9 mouse cellular contexts compared by ENCODE assay signal in genomic region chrX:136976424-136977084, GRCm38 (mm10). TPM values are rescaled to one million over a fixed set of nuclear protein-coding genes. Genes with fewer than 3 reads are reported as not detected.
DNase-seq lines count a peak whose midpoint lies in the region; ATAC-seq and TF ChIP-seq lines count a peak whose summit lies in the region.
"Had no signal": no experiment of that assay in that cellular context is flagged by ENCODE, and none has a peak within 500 bp of the region (broad histone marks: within the 10 kb centered on the region; RNA-seq: fewer than 3 reads in every experiment).

TSS of gene Tmsb15l (minus strand) at chrX:136976869.
TSS of gene Tmsb15b1 (minus strand) at chrX:136976874.

- H3K79me2 ChIP-seq in liver, adult 2 months (ENCODE audit: control insufficient read depth, insufficient read depth, low read length) = no peaks in the 10 kb centered on the region

- peak; percentile 24 for DNase-seq in ovary, adult 18-20 months (ENCODE audit: low spot score)
- no peak for DNase-seq in ovary, postnatal 14 days (ENCODE audit: low spot score)
- peak; percentile 19 to 22 for DNase-seq in cerebellum, postnatal 4 days (ENCODE audit: low spot score in 2 of 2)
- DNase-seq in gastrocnemius, postnatal 14 days = peak; percentile 7
- peak; percentile 35 for DNase-seq in kidney, adult 18-20 months
- DNase-seq in liver, adult 2 months (ENCODE audit: extremely low read depth, low read depth, low spot score) = peak; percentile 74

- 9% methylated on average over 15 of the region's 15 CpGs for WGBS in liver, adult 2 months
- 24% methylated on average over 14 of the region's 15 CpGs for WGBS in midbrain, embryonic 16.5 days
- 26% methylated on average over 15 of the region's 15 CpGs for WGBS in stomach, embryonic 15.5 days

- no peaks in the 10 kb centered on the region; the same call in 1 of the 2 replicates for H3K4me1 ChIP-seq in liver, adult 2 months (ENCODE audit: control insufficient read depth, insufficient read depth, low read length)
- H3K4me1 ChIP-seq in midbrain, embryonic 16.5 days (ENCODE audit: control insufficient read depth, insufficient read depth, low read length) = no peaks in the 10 kb centered on the region
- H3K4me1 ChIP-seq in stomach, embryonic 15.5 days = no peaks in the 10 kb centered on the region

- no peaks in the 10 kb centered on the region for H3K36me3 ChIP-seq in liver, adult 2 months (ENCODE audit: control insufficient read depth, insufficient read depth, low read length)
- H3K36me3 ChIP-seq in midbrain, embryonic 16.5 days (ENCODE audit: control insufficient read depth, insufficient read depth, low read length) = no peaks in the 10 kb centered on the region
- H3K36me3 ChIP-seq in stomach, embryonic 15.5 days = no peaks in the 10 kb centered on the region

- peak; percentile 100 for ATAC-seq in midbrain, embryonic 16.5 days
- ATAC-seq in stomach, embryonic 15.5 days (ENCODE audit: insufficient read depth, low FRiP score, low read depth) = peak; percentile 100

- intact Hi-C loops in gastrocnemius, postnatal 14 days (cut with DNase I; ENCODE audit: low total_unique reads) = no loop called here

- no peaks in the 10 kb centered on the region for H3K27me3 ChIP-seq in liver, adult 2 months (ENCODE audit: control insufficient read depth, insufficient read depth, low read length)
- no peaks in the 10 kb centered on the region for H3K27me3 ChIP-seq in midbrain, embryonic 16.5 days (ENCODE audit: control insufficient read depth, insufficient read depth, low read depth, low read length)
- no peaks in the 10 kb centered on the region for H3K27me3 ChIP-seq in stomach, embryonic 15.5 days (replicated peaks)

- no peak for TF ChIP-seq CTCF in liver, adult 2 months (IDR thresholded peaks at IDR 0.05; ENCODE audit: low read depth, low read length)

- no peak within 1 kb of the TSS for H3K27ac ChIP-seq in liver, adult 2 months (replicated peaks; ENCODE audit: insufficient read depth, low read depth, low read length)
- peak within 1 kb of the TSS; percentile 22; the same call in 1 of the 2 replicates for H3K27ac ChIP-seq in midbrain, embryonic 16.5 days (ENCODE audit: low read length)
- no peak within 1 kb of the TSS for H3K27ac ChIP-seq in stomach, embryonic 15.5 days

- no peak within 1 kb of the TSS for H3K9ac ChIP-seq in liver, adult 2 months (ENCODE audit: low read depth, low read length)
- peak within 1 kb of the TSS; percentile 62 for H3K9ac ChIP-seq in midbrain, embryonic 16.5 days (ENCODE audit: low read depth, low read length)
- peak within 1 kb of the TSS; percentile 34 for H3K9ac ChIP-seq in stomach, embryonic 15.5 days

- no peak for TF ChIP-seq POLR2A in liver, adult 2 months (IDR thresholded peaks at IDR 0.05; ENCODE audit: extremely low read depth, insufficient read depth, low read length)

- H3K4me3 ChIP-seq in liver, adult 2 months (ENCODE audit: insufficient read depth, low read depth, low read length) = peak within 1 kb of the TSS; percentile 1; the same call in 1 of the 2 replicates
- peak within 1 kb of the TSS; percentile 46 for H3K4me3 ChIP-seq in midbrain, embryonic 16.5 days (ENCODE audit: low read depth, low read length)
- H3K4me3 ChIP-seq in stomach, embryonic 15.5 days (replicated peaks) = peak within 1 kb of the TSS; percentile 45

- peak within 1 kb of the TSS; percentile 65 for H3K4me2 ChIP-seq in midbrain, embryonic 16.5 days (ENCODE audit: low read length)
- peak within 1 kb of the TSS; percentile 54 for H3K4me2 ChIP-seq in stomach, embryonic 15.5 days

- H3K9me3 ChIP-seq in midbrain, embryonic 16.5 days (replicated peaks; ENCODE audit: control insufficient read depth, low read length, poor library complexity, severe bottlenecking) = no peaks in the 10 kb centered on the region
- H3K9me3 ChIP-seq in stomach, embryonic 15.5 days = no peaks in the 10 kb centered on the region

RNA-seq across cellular contexts. Expression of gene Tmsb15l, which starts in this region (rescaled TPM):
- total RNA-seq in gastrocnemius, postnatal 14 days (2021) = under 1 TPM in 1 of 2 experiments, not detected in 1; 0.94 TPM
- total RNA-seq in liver, adult 2 months (2014; rRNA removed) = 1.3 and 2.2 TPM in 2 replicates
- 0.12 and 0.21 TPM in 2 replicates for polyA plus RNA-seq in liver, adult 2 months (2012; rRNA removed)
- 6.3 and 7.0 TPM in 2 replicates for polyA plus RNA-seq in midbrain, embryonic 16.5 days (2015; fragmentation: Nextera tagmentation; extraction: Ambion mirVana)
- polyA plus RNA-seq in stomach, embryonic 15.5 days (2015; fragmentation: Nextera tagmentation; extraction: Ambion mirVana) = 5.5 and 5.7 TPM in 2 replicates
- total RNA-seq: MEL had no signal

RNA-seq across cellular contexts. Expression of gene Tmsb15b1, which starts in this region (rescaled TPM):
- total RNA-seq in gastrocnemius, postnatal 14 days (2021) = 1 to 10 TPM; 1.8 to 4.9 TPM
- total RNA-seq in liver, adult 2 months (2014; rRNA removed) = 1.5 and 1.9 TPM in 2 replicates
- polyA plus RNA-seq in liver, adult 2 months (2012; rRNA removed) = 0.43 and 0.68 TPM in 2 replicates
- polyA plus RNA-seq in midbrain, embryonic 16.5 days (2015; fragmentation: Nextera tagmentation; extraction: Ambion mirVana) = 28.5 and 30.3 TPM in 2 replicates
- 24.8 and 26.4 TPM in 2 replicates for polyA plus RNA-seq in stomach, embryonic 15.5 days (2015; fragmentation: Nextera tagmentation; extraction: Ambion mirVana)
- total RNA-seq: MEL had no signal

Comparison
In these comparisons a context has a peak if more than half of its experiments do, and no peak if none do; other contexts are left out.
1. RNA of gene Tmsb15b1 (polyA plus RNA-seq): 28.5 to 30.3 TPM in midbrain, embryonic 16.5 days and 24.8 to 26.4 TPM in stomach, embryonic 15.5 days; 0.43 to 0.68 TPM in liver, adult 2 months; every median in the first group is over 10 times any median in the second.
2. Peak in every context shown above with its lines, with median percentiles within 50 percentile points of each other: H3K4me3 ChIP-seq.